Mouse (Mus musculus) left cerebral cortex, adult 2 months (tissue): ENCODE results near the gene Epb41l2. TPM values are rescaled to one million over a fixed set of nuclear protein-coding genes. Genes with fewer than 3 reads are reported as not detected.

ENCODE experiments used
- DNase-seq, 2 experiments: peaks; one replicate each; pipeline ENCODE4 v3.0.0; 2021 to 2022; ENCODE audit warnings: low spot score in 2 of 2, mixed read lengths in 1 of 2; ENCODE audit errors: extremely low spot score in 1 of 2
- H3K27ac ChIP-seq: fragments of 200-600 bp; 2 replicates; pipeline ENCODE4 v1.8.1; 2022
- H3K4me3 ChIP-seq: fragments of 200-600 bp; 2 replicates; pipeline ENCODE4 v1.8.1; 2022
- CTCF ChIP-seq: fragments of 200-600 bp; IDR thresholded peaks from 2 replicates; pipeline ENCODE4 v1.8.1; 2022; ENCODE audit warnings: antibody characterized with exemption, mild to moderate bottlenecking, moderate library complexity
- intact Hi-C: fragments of 180-260 bp; cut with DNase I; formaldehyde crosslinking; loops from one replicate; pipeline ENCODE4 v1.15.1; 2025
- total RNA-seq, 2 experiments: library from RNA; stranded (reverse); gene quantifications; 2 replicates each; pipeline ENCODE4 v1.2.3; 2021

Epb41l2 gene
- total RNA-seq, 2 experiments from 2014 or later = 123 to 127 TPM

- H3K4me3 ChIP-seq = no peak overlapping the region
- H3K27ac ChIP-seq = no peak overlapping the region
- no peak for DNase-seq
- no peak for TF ChIP-seq CTCF
- intact Hi-C loops = no loop called here
Measured at GRCm38 (mm10) chr10:25369691-25370090, 10.1 kb downstream of the Epb41l2 start.

- no peak for DNase-seq
- intact Hi-C loops = no loop called here
- H3K27ac ChIP-seq = no peak overlapping the region
- TF ChIP-seq CTCF = no peak
- H3K4me3 ChIP-seq = no peak overlapping the region
Measured at GRCm38 (mm10) chr10:25371336-25371735, 11.7 kb downstream of the Epb41l2 start.

- no peak overlapping the region for H3K4me3 ChIP-seq
- intact Hi-C loops = no loop called here
- no peak overlapping the region for H3K27ac ChIP-seq
- no peak for DNase-seq
- TF ChIP-seq CTCF = no peak
Measured at GRCm38 (mm10) chr10:25371915-25372371, 12.3 kb downstream of the Epb41l2 start.

- Histone ChIP-seq H3K4me3 (no peak overlapping the region), H3K27ac (no peak overlapping the region)
- intact Hi-C loops = no loop called here
- TF ChIP-seq CTCF = no peak
- no peak for DNase-seq
Measured at GRCm38 (mm10) chr10:25372510-25373148, 13.0 kb downstream of the Epb41l2 start.

GRCm38 (mm10) chr10:25375036-25375435 lies 15.4 kb downstream of the Epb41l2 start:
- no peak for TF ChIP-seq CTCF
- no peak overlapping the region for H3K27ac ChIP-seq
- DNase-seq = no peak
- no peak overlapping the region for H3K4me3 ChIP-seq
- intact Hi-C loops = no loop called here

- H3K27ac ChIP-seq = no peak overlapping the region
- intact Hi-C loops = no loop called here
- DNase-seq = no peak
- H3K4me3 ChIP-seq = no peak overlapping the region
- TF ChIP-seq CTCF = no peak
Measured at GRCm38 (mm10) chr10:25380746-25381481, 21.3 kb downstream of the Epb41l2 start.

- no peak overlapping the region for H3K27ac ChIP-seq
- no peak for TF ChIP-seq CTCF
- intact Hi-C loops = no loop called here
- no peak for DNase-seq
- no peak overlapping the region for H3K4me3 ChIP-seq
Measured at GRCm38 (mm10) chr10:25381951-25382350, 22.4 kb downstream of the Epb41l2 start.

- no peak for TF ChIP-seq CTCF
- no peak for DNase-seq
- no peak overlapping the region for H3K4me3 ChIP-seq
- intact Hi-C loops = no loop called here
- no peak overlapping the region for H3K27ac ChIP-seq
Measured at GRCm38 (mm10) chr10:25383171-25383570, 23.6 kb downstream of the Epb41l2 start.

- no peak for TF ChIP-seq CTCF
- intact Hi-C loops = no loop called here
Measured at GRCm38 (mm10) chr10:25384391-25384790, 24.8 kb downstream of the Epb41l2 start.

GRCm38 (mm10) chr10:25385811-25386580 lies 26.4 kb downstream of the Epb41l2 start:
- intact Hi-C loops = no loop called here
- Histone ChIP-seq H3K4me3 (no peak overlapping the region), H3K27ac (no peak overlapping the region)
- DNase-seq = no peak
- no peak for TF ChIP-seq CTCF

More at GRCm38 (mm10) chr10:25384391-25384790, 24.8 kb downstream of the Epb41l2 start:
- Histone ChIP-seq H3K27ac (no peak overlapping the region), H3K4me3 (no peak overlapping the region)
- no peak for DNase-seq

GRCm38 (mm10) chr10:25386868-25387267 lies 27.3 kb downstream of the Epb41l2 start:
- no peak for TF ChIP-seq CTCF
- intact Hi-C loops = no loop called here
- DNase-seq = no peak
- no peak overlapping the region for H3K27ac ChIP-seq
- no peak overlapping the region for H3K4me3 ChIP-seq

GRCm38 (mm10) chr10:25387268-25387667 lies 27.7 kb downstream of the Epb41l2 start:
- DNase-seq = no peak
- Histone ChIP-seq H3K4me3 (no peak overlapping the region), H3K27ac (no peak overlapping the region)
- intact Hi-C loops = no loop called here
- TF ChIP-seq CTCF = no peak
